Mouse (Mus musculus) lung, embryonic 16.5 days (tissue): ENCODE data around the gene Tor3a. TPM values are rescaled to one million over a fixed set of nuclear protein-coding genes. Genes with fewer than 3 reads are reported as not detected.

Experiments used
- ATAC-seq: fragments of 200-750 bp; cut with Nextera tagmentation; 2 replicates; pipeline ENCODE4 v1.8.0; 2017; ENCODE audit warnings: low read depth, mild to moderate bottlenecking, moderate library complexity
- H3K27ac ChIP-seq: fragments of 300-500 bp; sonication (generic); 2 replicates; pipeline ENCODE4 v1.5.1; 2014; ENCODE audit warnings: mild to moderate bottlenecking, control low read depth, low read length
- H3K27me3 ChIP-seq: fragments of 300-500 bp; sonication (generic); 2 replicates; pipeline ENCODE4 v1.6.1; 2014; ENCODE audit warnings: low read depth, low read length, mixed read lengths; ENCODE audit not compliant: control insufficient read depth, insufficient read depth
- H3K36me3 ChIP-seq: fragments of 300-500 bp; sonication (generic); 2 replicates; pipeline ENCODE4 v1.6.1; 2014; ENCODE audit warnings: low read length; ENCODE audit not compliant: control insufficient read depth, insufficient read depth
- H3K4me1 ChIP-seq: fragments of 300-500 bp; sonication (generic); replicated peaks from 2 replicates; pipeline ENCODE4 v1.6.1; 2014; ENCODE audit warnings: low read length, mixed read lengths; ENCODE audit not compliant: control insufficient read depth, insufficient read depth
- H3K4me2 ChIP-seq: fragments of 300-500 bp; sonication (generic); 2 replicates; pipeline ENCODE4 v1.6.1; 2014; ENCODE audit warnings: low read depth, low read length, control low read depth
- H3K4me3 ChIP-seq: fragments of 300-500 bp; sonication (generic); 2 replicates; pipeline ENCODE4 v1.5.1; 2014; ENCODE audit warnings: mild to moderate bottlenecking, low read length, control low read depth
- H3K9ac ChIP-seq: fragments of 300-500 bp; sonication (generic); 2 replicates; pipeline ENCODE4 v1.6.1; 2014; ENCODE audit warnings: low read length, control low read depth
- H3K9me3 ChIP-seq: fragments of 300-500 bp; sonication (generic); 2 replicates; pipeline ENCODE4 v1.6.1; 2016; ENCODE audit warnings: low read length; ENCODE audit not compliant: control insufficient read depth
- WGBS: fragments of 180-500 bp; shearing (Covaris S2); extraction: QIAGEN DNeasy Blood & Tissue Kit; methylation state at CpG from one replicate; pipeline ENCODE4 v1.1.7; 2014; 5-methylcytosine and 5-hydroxymethylcytosine counted together
- polyA plus RNA-seq: library from polyadenylated mRNA; unstranded; fragments of >200 nt; fragmentation: Nextera tagmentation; extraction: Ambion mirVana; gene quantifications from 2 replicates; pipeline ENCODE4 v1.2.1, GENCODE M21; 2015

The Tor3a gene
- polyA plus RNA-seq, 1 experiment from 2014 or later: 14.0 TPM

- Histone ChIP-seq H3K4me2 (no peak overlapping the region), H3K4me1 (peaks cover 4% of the 10 kb centered on the region; the same call in 1 of the 2 replicates), H3K4me3 (no peak overlapping the region), H3K9me3 (no peaks in the 10 kb centered on the region), H3K9ac (no peak overlapping the region), H3K27ac (no peak overlapping the region), H3K27me3 (no peaks in the 10 kb centered on the region), H3K36me3 (peaks cover 9% of the 10 kb centered on the region)
- ATAC-seq: no peak
- 92% methylated on average over 3 of the region's 3 CpGs for WGBS
Measured at GRCm38 (mm10) chr1:156708672-156709071, 34.5 kb upstream of the Tor3a start.

GRCm38 (mm10) chr1:156705696-156706285 is 31.6 kb upstream of the Tor3a start:
- Histone ChIP-seq H3K9ac (no peak overlapping the region), H3K9me3 (no peaks in the 10 kb centered on the region), H3K27ac (no peak overlapping the region), H3K27me3 (no peaks in the 10 kb centered on the region), H3K4me3 (no peak overlapping the region), H3K36me3 (peaks cover 13% of the 10 kb centered on the region), H3K4me1 (peaks cover 1% of the 10 kb centered on the region; the same call in 1 of the 2 replicates), H3K4me2 (no peak overlapping the region)
- no peak for ATAC-seq
- WGBS: 76% methylated on average over 10 of the region's 10 CpGs

GRCm38 (mm10) chr1:156703444-156703843 is 29.3 kb upstream of the Tor3a start:
- Histone ChIP-seq H3K9me3 (no peaks in the 10 kb centered on the region), H3K27me3 (no peaks in the 10 kb centered on the region), H3K9ac (no peak overlapping the region), H3K27ac (no peak overlapping the region), H3K4me1 (no peaks in the 10 kb centered on the region), H3K4me3 (no peak overlapping the region), H3K36me3 (peaks cover 20% of the 10 kb centered on the region), H3K4me2 (no peak overlapping the region)
- ATAC-seq: no peak
- 88% methylated on average over 4 of the region's 4 CpGs for WGBS

GRCm38 (mm10) chr1:156702151-156702550 is 28.0 kb upstream of the Tor3a start:
- Histone ChIP-seq H3K36me3 (peaks cover 25% of the 10 kb centered on the region), H3K4me1 (no peaks in the 10 kb centered on the region), H3K9me3 (no peaks in the 10 kb centered on the region), H3K27me3 (no peaks in the 10 kb centered on the region), H3K4me3 (no peak overlapping the region), H3K27ac (no peak overlapping the region), H3K4me2 (no peak overlapping the region), H3K9ac (no peak overlapping the region)
- no peak for ATAC-seq
- WGBS: 87% methylated on average over 7 of the region's 7 CpGs

GRCm38 (mm10) chr1:156686025-156686661 is 12.0 kb upstream of the Tor3a start:
- ATAC-seq: no peak
- Histone ChIP-seq H3K4me2 (no peak overlapping the region), H3K4me1 (no peaks in the 10 kb centered on the region), H3K27ac (no peak overlapping the region), H3K9me3 (no peaks in the 10 kb centered on the region), H3K4me3 (no peak overlapping the region), H3K27me3 (no peaks in the 10 kb centered on the region), H3K9ac (no peak overlapping the region), H3K36me3 (peaks cover 45% of the 10 kb centered on the region)
- 74% methylated on average over 7 of the region's 7 CpGs for whole genome bisulfite sequencing

DNA sequence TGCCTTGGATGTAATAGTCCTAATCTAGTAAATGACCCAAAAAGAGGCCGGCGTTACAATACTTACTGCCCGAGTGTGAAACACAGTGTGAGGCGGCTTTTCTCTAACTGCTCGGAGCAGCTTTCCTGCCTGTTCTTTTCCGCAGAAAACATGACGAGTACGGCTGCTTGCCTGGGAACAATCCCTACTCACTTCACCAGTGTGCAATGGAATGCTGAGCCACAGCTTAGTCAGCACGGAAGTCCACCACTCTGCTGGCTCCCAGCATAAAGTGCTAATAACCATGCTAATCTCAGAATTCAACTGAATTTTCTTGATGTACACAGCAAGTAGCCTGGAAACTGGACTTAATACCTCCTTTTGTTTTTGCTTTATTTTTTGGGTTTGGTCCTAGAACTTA is 5.4 kb upstream of the Tor3a start:
- Histone ChIP-seq H3K27ac (no peak overlapping the region), H3K9ac (no peak overlapping the region), H3K36me3 (peaks cover 20% of the 10 kb centered on the region), H3K4me2 (no peak overlapping the region), H3K4me1 (0 out of 2 replicates have a peak, but pooled peaks cover under 1% of the 10 kb centered on the region), H3K9me3 (no peaks in the 10 kb centered on the region), H3K4me3 (no peak overlapping the region), H3K27me3 (no peaks in the 10 kb centered on the region)
- WGBS: 81% methylated on average over 9 of the region's 9 CpGs
- ATAC-seq: no peak

DNA sequence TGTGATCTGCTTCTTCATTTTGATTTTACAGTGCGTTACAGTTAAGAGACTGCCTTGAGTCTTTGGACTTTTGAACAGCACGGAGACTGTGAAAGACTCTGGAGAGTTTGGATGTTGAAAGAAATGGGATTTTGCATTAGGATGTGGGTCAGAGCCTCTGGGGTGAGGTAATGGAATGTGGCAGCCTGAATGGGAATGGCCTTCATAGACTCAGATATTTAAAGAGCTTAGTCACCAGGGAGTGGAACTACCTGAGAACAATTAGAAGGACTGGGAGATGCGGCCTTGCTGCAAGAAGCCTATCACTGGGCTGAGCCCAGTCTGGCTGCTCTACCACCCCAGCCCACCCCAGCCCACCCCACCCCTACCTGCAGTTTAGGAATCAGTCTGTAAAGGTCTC is 3.1 kb upstream of the Tor3a start:
- ATAC-seq: no peak
- no peak overlapping the region for H3K4me2 ChIP-seq
- H3K27ac ChIP-seq: no peak overlapping the region
- no peaks in the 10 kb centered on the region for H3K27me3 ChIP-seq
- no peaks in the 10 kb centered on the region for H3K9me3 ChIP-seq
- no peak overlapping the region for H3K4me3 ChIP-seq
- H3K36me3 ChIP-seq: peaks cover 9% of the 10 kb centered on the region
- WGBS: 81% methylated on average over 3 of the region's 3 CpGs
- H3K4me1 ChIP-seq: peaks cover 8% of the 10 kb centered on the region
- H3K9ac ChIP-seq: no peak overlapping the region

- no peak overlapping the region for H3K4me3 ChIP-seq
- ATAC-seq: no peak
- WGBS: 59% methylated on average over 5 of the region's 5 CpGs
Measured at GRCm38 (mm10) chr1:156676596-156676995, 2.4 kb upstream of the Tor3a start.

DNA sequence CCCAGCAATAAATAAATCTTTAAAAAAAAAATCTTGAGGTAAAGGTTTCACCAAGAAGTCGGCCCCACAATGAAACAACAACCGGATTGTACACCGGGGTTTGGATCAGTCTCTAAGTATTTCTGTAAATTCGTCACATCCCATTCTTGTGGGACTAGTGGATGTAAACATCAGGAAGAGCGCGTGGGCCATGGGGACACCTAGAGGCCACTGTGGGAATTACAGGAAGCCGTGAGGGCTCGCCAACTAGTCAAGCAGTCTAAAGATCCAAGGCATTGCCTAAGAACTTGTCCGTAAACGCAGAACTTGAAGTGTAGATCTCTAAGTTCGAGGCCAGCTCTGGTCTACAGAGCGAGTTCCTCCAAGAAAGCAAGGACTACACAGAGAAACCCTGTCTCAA is 2.0 kb upstream of the Tor3a start:
- Histone ChIP-seq H3K9me3 (no peaks in the 10 kb centered on the region), H3K27me3 (no peaks in the 10 kb centered on the region), H3K4me2 (no peak overlapping the region), H3K4me3 (no peak overlapping the region), H3K9ac (no peak overlapping the region), H3K4me1 (peaks cover 8% of the 10 kb centered on the region), H3K36me3 (peaks cover 8% of the 10 kb centered on the region), H3K27ac (no peak overlapping the region)
- WGBS: 34% methylated on average over 12 of the region's 12 CpGs
- ATAC-seq: no peak

More at GRCm38 (mm10) chr1:156676596-156676995, 2.4 kb upstream of the Tor3a start:
- H3K9ac ChIP-seq: no peak overlapping the region
- H3K27ac ChIP-seq: no peak overlapping the region
- no peak overlapping the region for H3K4me2 ChIP-seq
- H3K27me3 ChIP-seq: no peaks in the 10 kb centered on the region
- H3K4me1 ChIP-seq: peaks cover 8% of the 10 kb centered on the region
- H3K9me3 ChIP-seq: no peaks in the 10 kb centered on the region
- peaks cover 9% of the 10 kb centered on the region for H3K36me3 ChIP-seq
